Mouse (Mus musculus) limb, embryonic 12.5 days (tissue): ENCODE results near the gene Wscd1. TPM values are rescaled to one million over a fixed set of nuclear protein-coding genes. Genes with fewer than 3 reads are reported as not detected.
A peak's percentile ranks its signal among the peaks of the same experiment; 100 is the strongest.

Experiments used
- ATAC-seq: fragments of 200-750 bp; cut with Nextera tagmentation; 2 replicates; pipeline ENCODE4 v1.8.0; 2017; ENCODE audit warnings: low read depth, moderate TSS enrichment; ENCODE audit not compliant: insufficient number of reproducible peaks, insufficient read depth, low FRiP score, low TSS enrichment
- H3K27ac ChIP-seq: fragments of 300-500 bp; sonication (generic); 2 replicates; pipeline ENCODE4 v1.5.1; 2016; ENCODE audit warnings: mild to moderate bottlenecking, moderate library complexity
- H3K27me3 ChIP-seq: fragments of 300-500 bp; sonication (generic); 2 replicates; pipeline ENCODE4 v1.6.1; 2016; ENCODE audit warnings: mild to moderate bottlenecking, moderate library complexity
- H3K36me3 ChIP-seq: fragments of 300-500 bp; sonication (generic); 2 replicates; pipeline ENCODE4 v1.6.1; 2016; ENCODE audit warnings: mild to moderate bottlenecking, moderate library complexity
- H3K4me1 ChIP-seq: fragments of 300-500 bp; sonication (generic); replicated peaks from 2 replicates; pipeline ENCODE4 v1.6.1; 2016
- H3K4me2 ChIP-seq: fragments of 300-500 bp; sonication (generic); 2 replicates; pipeline ENCODE4 v1.6.1; 2016; ENCODE audit warnings: mild to moderate bottlenecking, moderate library complexity
- H3K4me3 ChIP-seq: fragments of 300-500 bp; sonication (generic); replicated peaks from 2 replicates; pipeline ENCODE4 v1.5.1; 2016; ENCODE audit warnings: mild to moderate bottlenecking
- H3K9ac ChIP-seq: fragments of 300-500 bp; sonication (generic); replicated peaks from 2 replicates; pipeline ENCODE4 v1.6.1; 2016; ENCODE audit warnings: mild to moderate bottlenecking, moderate library complexity
- H3K9me3 ChIP-seq: fragments of 300-500 bp; sonication (generic); 2 replicates; pipeline ENCODE4 v1.6.1; 2016; ENCODE audit warnings: mild to moderate bottlenecking, moderate library complexity
- WGBS: fragments of 180-500 bp; shearing (Covaris S2); methylation state at CpG from one replicate; pipeline ENCODE4 v1.1.7; 2016; 5-methylcytosine and 5-hydroxymethylcytosine counted together
- polyA plus RNA-seq: library from polyadenylated mRNA; unstranded; fragments of >200 nt; fragmentation: Nextera tagmentation; extraction: Ambion mirVana; gene quantifications from 2 replicates; pipeline ENCODE4 v1.2.1, GENCODE M21; 2016

Gene Wscd1
- 1.8 and 2.2 TPM in 2 replicates for polyA plus RNA-seq

DNA sequence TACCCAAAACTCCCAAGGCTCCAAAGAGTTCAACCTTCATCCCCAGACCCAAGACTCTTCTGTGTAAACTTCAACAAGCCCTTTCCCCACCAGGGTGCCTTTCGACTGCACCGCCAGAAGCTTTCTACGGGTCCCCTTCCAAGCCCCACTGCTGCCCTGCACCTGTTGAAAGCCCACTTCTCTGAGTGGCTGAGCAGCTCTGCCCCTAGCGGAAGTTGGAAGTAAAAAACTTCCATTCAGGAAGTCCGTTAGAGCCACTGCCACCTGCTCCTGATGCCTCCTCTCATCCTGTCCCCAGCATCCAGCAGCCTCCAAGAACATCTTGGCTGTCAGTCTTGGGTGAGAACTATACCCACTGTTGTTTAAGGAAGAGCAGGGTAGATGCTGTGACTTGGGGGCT is at the start of gene Wscd1:
Wscd1 (plus strand) TSS at position 250 of the 400 bp plus-strand sequence.
- 7% methylated on average over 5 of the region's 5 CpGs for WGBS
- Histone ChIP-seq H3K27me3 (peaks cover 56% of the 10 kb centered on the region), H3K27ac (no peak within 1 kb of the TSS)

DNA sequence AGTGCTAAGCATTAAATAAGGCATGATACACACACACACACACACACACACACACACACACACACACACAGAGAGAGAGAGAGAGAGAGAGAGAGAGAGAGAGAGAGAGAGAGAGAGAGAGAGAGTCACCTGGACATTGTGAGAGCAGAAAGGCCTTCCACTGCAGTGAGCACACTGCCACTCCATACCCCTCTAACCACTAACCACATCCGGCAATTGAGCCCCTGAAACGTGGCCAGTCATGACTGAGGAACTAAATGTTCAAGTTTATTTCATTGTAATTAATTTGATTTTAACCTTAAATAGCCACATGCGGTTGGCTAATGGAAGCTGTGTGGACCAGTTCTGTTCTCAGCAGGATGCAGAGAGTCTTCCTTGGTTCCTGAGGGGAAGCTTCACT is 21.7 kb upstream of the Wscd1 start:
- Histone ChIP-seq H3K27ac (no peak overlapping the region), H3K36me3 (no peaks in the 10 kb centered on the region), H3K27me3 (no peaks in the 10 kb centered on the region), H3K4me1 (no peaks in the 10 kb centered on the region), H3K4me3 (no peak overlapping the region), H3K4me2 (no peak overlapping the region), H3K9me3 (no peaks in the 10 kb centered on the region), H3K9ac (no peak overlapping the region)
- WGBS = 64% methylated on average over 3 of the region's 3 CpGs
- ATAC-seq = no peak

More for the DNA sequence above, at the start of gene Wscd1:
- H3K9ac ChIP-seq = no peak within 1 kb of the TSS
- H3K9me3 ChIP-seq = no peaks in the 10 kb centered on the region
- peak within 1 kb of the TSS; percentile 57 for H3K4me3 ChIP-seq
- H3K36me3 ChIP-seq = no peaks in the 10 kb centered on the region
- peak within 1 kb of the TSS; percentile 96 for H3K4me2 ChIP-seq
- ATAC-seq = no peak; the same call in 1 of the 2 replicates
- peaks cover 7% of the 10 kb centered on the region; the same call in 1 of the 2 replicates for H3K4me1 ChIP-seq

DNA sequence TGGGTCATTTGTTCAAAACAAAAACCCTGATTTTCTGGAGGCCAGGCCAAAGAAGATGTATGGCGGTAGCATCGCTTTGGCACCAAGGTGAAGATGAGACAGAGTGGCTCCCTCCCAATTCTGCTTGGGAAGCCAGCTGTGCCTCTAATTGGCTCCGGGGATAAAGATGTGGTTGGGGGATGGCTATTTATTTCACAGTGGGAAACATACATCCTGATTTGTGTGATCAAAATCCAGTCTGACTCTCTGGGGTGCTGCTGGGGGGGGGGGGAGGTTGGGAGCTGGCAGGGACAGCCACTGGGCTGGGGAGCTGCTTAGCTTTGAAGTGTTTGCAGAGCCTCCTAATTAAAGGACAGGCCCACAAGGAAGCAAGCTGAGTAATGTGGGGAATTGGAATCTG is 20.4 kb upstream of the Wscd1 start:
- H3K4me2 ChIP-seq = no peak overlapping the region
- no peak overlapping the region for H3K27ac ChIP-seq
- no peaks in the 10 kb centered on the region for H3K9me3 ChIP-seq
- no peaks in the 10 kb centered on the region for H3K27me3 ChIP-seq
- no peak overlapping the region for H3K9ac ChIP-seq
- no peaks in the 10 kb centered on the region for H3K36me3 ChIP-seq
- WGBS = 79% methylated on average over 3 of the region's 3 CpGs
- H3K4me3 ChIP-seq = no peak overlapping the region
- H3K4me1 ChIP-seq = 0 out of 2 replicates have a peak, but pooled peaks cover 3% of the 10 kb centered on the region
- ATAC-seq = no peak

DNA sequence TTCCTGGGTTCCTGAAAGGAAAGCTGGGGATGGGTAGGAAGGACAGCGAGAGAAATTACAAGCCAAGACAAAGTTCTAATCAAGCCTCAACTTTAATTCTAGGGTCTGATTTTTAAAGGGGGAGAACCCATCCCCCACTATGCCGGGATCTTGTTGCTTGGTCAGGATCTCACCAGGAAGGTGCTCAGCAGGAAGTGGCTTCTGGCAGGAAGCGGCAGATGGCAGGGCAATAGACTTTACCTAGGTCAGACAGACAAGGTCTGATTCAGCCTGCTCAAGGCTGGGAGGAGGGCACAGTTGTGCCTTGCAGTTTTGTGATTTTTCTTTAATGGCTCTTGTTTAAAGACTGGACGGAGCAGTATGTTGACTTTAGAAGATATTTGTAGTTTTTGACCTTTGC is 15.9 kb upstream of the Wscd1 start:
- H3K4me1 ChIP-seq = 0 out of 2 replicates have a peak, but pooled peaks cover 3% of the 10 kb centered on the region
- H3K27ac ChIP-seq = no peak overlapping the region
- H3K9ac ChIP-seq = no peak overlapping the region
- H3K36me3 ChIP-seq = no peaks in the 10 kb centered on the region
- H3K4me3 ChIP-seq = no peak overlapping the region
- no peaks in the 10 kb centered on the region for H3K9me3 ChIP-seq
- 59% methylated on average over 4 of the region's 4 CpGs for WGBS
- no peak for ATAC-seq
- H3K27me3 ChIP-seq = no peaks in the 10 kb centered on the region
- no peak overlapping the region for H3K4me2 ChIP-seq

DNA sequence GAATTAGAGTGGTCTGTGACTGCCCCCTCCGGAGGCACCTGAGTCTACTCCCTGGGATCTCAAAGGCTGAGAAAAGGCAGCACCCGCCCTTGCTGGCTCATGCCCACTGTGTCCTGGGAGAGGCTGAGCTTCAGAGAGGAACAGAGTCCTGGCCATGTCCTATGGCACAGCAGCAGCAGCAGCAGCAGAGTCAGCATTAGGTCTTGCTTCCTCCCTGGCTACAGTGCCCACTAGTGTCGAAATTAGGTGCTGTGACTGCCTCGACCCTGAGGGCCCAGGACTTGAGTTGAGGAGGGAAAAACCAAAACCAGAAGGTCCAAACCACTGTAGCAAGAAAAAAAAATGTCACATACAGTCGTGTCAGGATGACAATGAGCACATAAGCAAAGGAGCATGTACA is 12.6 kb upstream of the Wscd1 start:
- WGBS = 35% methylated on average over 5 of the region's 5 CpGs
- Histone ChIP-seq H3K36me3 (no peaks in the 10 kb centered on the region), H3K27me3 (no peaks in the 10 kb centered on the region), H3K4me3 (no peak overlapping the region), H3K9me3 (no peaks in the 10 kb centered on the region), H3K9ac (no peak overlapping the region), H3K4me2 (no peak overlapping the region), H3K27ac (no peak overlapping the region), H3K4me1 (0 out of 2 replicates have a peak, but pooled peaks cover 3% of the 10 kb centered on the region)
- ATAC-seq = no peak; the same call in 1 of the 2 replicates

DNA sequence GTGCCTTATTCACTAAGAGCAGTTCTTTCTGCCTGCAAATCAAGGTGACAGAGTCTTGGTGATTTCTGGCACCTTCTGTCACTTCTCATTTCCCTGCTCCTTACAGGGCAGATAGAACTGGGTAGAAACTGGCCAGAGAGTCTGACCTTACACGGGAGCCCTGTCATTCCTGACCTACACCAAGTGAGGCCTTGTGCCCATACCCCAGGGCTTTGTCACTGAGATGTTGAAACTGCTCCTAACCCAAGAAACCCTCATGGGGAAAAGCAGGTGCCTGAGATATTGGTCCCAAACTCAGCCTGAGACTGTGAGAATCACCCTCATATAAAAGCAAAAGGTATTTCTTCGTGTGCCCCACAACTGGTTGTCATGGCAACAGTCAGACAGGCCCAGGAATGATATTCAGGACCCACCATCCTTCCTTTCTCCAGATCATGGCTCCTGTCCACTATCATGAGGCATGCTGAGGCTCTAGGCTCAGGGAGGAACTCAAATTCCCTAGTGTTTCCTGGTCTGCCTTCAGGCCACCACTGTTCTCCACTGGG is 11.1 kb upstream of the Wscd1 start:
- Histone ChIP-seq H3K9me3 (no peaks in the 10 kb centered on the region), H3K4me1 (0 out of 2 replicates have a peak, but pooled peaks cover 3% of the 10 kb centered on the region), H3K36me3 (no peaks in the 10 kb centered on the region), H3K27ac (no peak overlapping the region), H3K27me3 (no peaks in the 10 kb centered on the region), H3K4me2 (no peak overlapping the region), H3K4me3 (no peak overlapping the region), H3K9ac (no peak overlapping the region)
- no peak for ATAC-seq
- 79% methylated on average over 2 of the region's 2 CpGs for WGBS

DNA sequence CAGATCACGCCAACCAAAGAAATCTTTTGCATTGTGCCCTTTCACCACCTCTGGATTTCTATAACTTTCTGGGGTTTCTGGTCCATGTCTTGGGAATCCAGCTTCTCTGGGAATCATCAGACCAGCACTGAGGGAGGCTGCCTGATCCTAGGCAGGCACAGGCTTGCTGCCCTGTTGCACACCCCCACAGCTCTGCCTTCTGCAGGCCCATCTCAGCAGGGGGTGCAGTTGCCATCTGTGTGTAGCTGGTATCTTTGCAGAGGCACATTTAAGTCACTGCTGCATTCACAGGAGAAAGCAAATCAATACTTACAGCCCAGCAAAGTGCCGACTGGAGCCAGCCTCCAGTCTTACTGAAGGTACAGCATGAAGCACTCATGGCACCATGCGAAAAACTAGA is 3.8 kb upstream of the Wscd1 start:
- no peak overlapping the region for H3K4me3 ChIP-seq
- no peaks in the 10 kb centered on the region for H3K9me3 ChIP-seq
- H3K27me3 ChIP-seq = peaks cover 24% of the 10 kb centered on the region
- no peak overlapping the region for H3K9ac ChIP-seq
- ATAC-seq = no peak
- no peak overlapping the region for H3K27ac ChIP-seq
- no peaks in the 10 kb centered on the region for H3K36me3 ChIP-seq
- no peaks in the 10 kb centered on the region; the same call in 1 of the 2 replicates for H3K4me1 ChIP-seq
- 85% methylated on average over 3 of the region's 3 CpGs for WGBS
- no peak overlapping the region for H3K4me2 ChIP-seq

DNA sequence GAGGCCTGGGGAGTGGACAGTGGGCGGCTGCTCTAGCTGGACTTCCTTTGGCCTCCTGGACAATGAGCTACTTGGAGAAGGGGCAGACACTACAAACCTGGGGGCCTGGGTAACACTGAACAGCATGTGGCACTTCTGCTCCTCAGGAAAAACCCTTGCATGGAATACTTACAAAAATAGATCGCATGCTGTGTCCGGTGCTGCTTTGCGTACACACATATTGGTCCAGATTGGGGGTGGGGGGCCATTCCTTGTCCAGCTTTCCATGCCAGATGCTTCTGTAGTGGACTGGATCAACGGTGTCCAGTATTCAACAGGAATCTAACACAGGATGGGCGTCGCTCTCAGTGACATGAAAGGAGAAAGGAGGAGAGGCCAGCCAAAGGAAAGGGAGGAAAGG is 2.0 kb upstream of the Wscd1 start:
- Histone ChIP-seq H3K4me2 (no peak overlapping the region), H3K27ac (no peak overlapping the region), H3K36me3 (no peaks in the 10 kb centered on the region), H3K9me3 (no peaks in the 10 kb centered on the region), H3K9ac (no peak overlapping the region), H3K4me1 (peaks cover 7% of the 10 kb centered on the region; the same call in 1 of the 2 replicates), H3K4me3 (no peak overlapping the region), H3K27me3 (peaks cover 42% of the 10 kb centered on the region)
- 76% methylated on average over 7 of the region's 7 CpGs for WGBS
- no peak for ATAC-seq

DNA sequence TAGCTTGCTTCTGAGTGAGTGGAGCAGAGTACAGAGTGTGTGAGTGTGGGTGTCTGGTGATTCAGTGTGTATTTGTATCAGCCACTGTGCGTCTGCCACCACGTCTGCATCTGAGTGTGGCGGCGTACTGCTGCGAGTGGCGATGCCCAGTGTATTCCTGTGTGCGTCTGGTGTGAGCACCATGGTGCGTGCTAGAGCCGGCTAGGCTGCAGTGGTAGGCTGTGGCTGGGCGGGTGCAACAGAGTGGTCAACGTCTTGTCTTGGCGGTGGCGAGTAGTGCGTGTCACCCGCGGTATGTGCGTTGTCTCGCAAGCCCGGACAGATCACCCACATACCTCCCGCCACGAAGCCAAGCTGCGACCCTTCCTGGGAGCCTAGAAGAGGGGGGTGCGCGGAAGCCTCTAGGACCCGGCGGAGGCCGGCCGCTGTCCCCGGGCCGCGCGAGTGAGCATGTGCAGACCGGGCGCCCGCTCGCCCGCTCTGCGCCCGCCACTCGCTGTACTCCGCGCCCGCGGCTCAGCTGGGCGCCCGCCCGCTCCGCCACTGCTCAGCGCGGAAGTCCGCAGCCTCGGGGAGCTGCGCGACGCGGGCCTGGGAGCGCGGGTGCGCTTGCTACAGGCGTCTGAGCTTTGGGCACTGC is 934 bp downstream of the Wscd1 start:
- WGBS = 3% methylated on average over 50 of the region's 60 CpGs
- no peak overlapping the region for H3K27ac ChIP-seq
- peak overlapping the region; percentile 57 for H3K4me3 ChIP-seq
- H3K27me3 ChIP-seq = peaks cover 66% of the 10 kb centered on the region
- H3K9ac ChIP-seq = peak overlapping the region; percentile 52; the same call in 1 of the 2 replicates
- H3K4me1 ChIP-seq = peaks cover 7% of the 10 kb centered on the region; the same call in 1 of the 2 replicates
- no peak; the same call in 1 of the 2 replicates for ATAC-seq
- no peaks in the 10 kb centered on the region for H3K9me3 ChIP-seq
- H3K4me2 ChIP-seq = peak overlapping the region; percentile 96
- H3K36me3 ChIP-seq = no peaks in the 10 kb centered on the region

DNA sequence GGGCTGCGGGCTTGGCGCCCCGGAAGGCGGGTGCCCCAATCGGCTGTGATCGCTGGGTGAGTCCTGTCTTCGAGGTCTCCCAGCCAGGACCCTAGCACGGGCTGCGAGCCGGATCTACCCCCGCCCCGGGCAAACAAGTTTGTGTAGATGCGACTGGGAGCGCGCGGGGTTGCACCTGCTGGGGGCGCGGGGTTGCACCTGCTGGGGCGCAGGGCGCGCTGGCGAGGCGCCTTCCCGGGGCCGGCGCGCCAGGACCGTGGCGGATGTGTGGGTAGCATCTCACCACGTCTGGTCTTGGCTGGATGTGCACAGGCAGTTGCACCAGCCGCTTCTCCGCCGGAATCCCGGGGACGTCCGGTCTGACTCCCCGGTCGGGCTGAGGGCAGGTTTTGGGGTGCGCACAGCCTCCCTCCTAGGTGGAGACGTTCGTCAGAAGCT is 1.5 kb downstream of the Wscd1 start:
- peak overlapping the region; percentile 57 for H3K4me3 ChIP-seq
- peaks cover 7% of the 10 kb centered on the region; the same call in 1 of the 2 replicates for H3K4me1 ChIP-seq
- H3K27me3 ChIP-seq = peaks cover 68% of the 10 kb centered on the region
- H3K9ac ChIP-seq = peak overlapping the region; percentile 52; the same call in 1 of the 2 replicates
- no peak for ATAC-seq
- no peaks in the 10 kb centered on the region for H3K9me3 ChIP-seq
- 2% methylated on average over 41 of the region's 41 CpGs for WGBS
- peak overlapping the region; percentile 96 for H3K4me2 ChIP-seq
- no peaks in the 10 kb centered on the region for H3K36me3 ChIP-seq
- H3K27ac ChIP-seq = no peak overlapping the region

DNA sequence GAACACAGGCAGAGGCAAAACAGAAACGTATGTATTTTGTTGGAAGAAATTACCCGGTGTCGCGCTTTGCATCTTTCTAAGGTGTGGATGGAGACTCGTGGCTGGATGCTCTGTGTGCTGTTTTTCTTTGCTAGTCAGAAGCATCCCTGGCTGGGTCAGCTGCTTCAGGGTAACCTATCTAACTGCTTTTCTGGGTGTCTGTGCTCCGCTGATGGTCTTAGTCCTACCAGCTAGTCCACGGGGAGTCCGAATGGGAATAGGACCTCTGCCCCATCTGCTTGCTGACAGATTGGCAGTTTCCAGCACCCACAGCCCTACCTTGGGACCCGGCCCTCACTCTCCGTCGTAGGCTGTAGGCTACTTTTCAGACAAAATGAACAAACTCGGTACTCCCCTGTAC is 2.0 kb downstream of the Wscd1 start:
- H3K36me3 ChIP-seq = no peaks in the 10 kb centered on the region
- H3K9ac ChIP-seq = no peak overlapping the region; the same call in 1 of the 2 replicates
- peak overlapping the region; percentile 96 for H3K4me2 ChIP-seq
- no peaks in the 10 kb centered on the region for H3K9me3 ChIP-seq
- H3K4me3 ChIP-seq = peak overlapping the region; percentile 57
- no peak overlapping the region for H3K27ac ChIP-seq
- WGBS = 36% methylated on average over 12 of the region's 12 CpGs
- peaks cover 7% of the 10 kb centered on the region; the same call in 1 of the 2 replicates for H3K4me1 ChIP-seq
- ATAC-seq = no peak
- peaks cover 68% of the 10 kb centered on the region for H3K27me3 ChIP-seq
